Mouse (Mus musculus): ENCODE data around the gene Med12l. TPM values are rescaled to one million over a fixed set of nuclear protein-coding genes. Genes with fewer than 3 reads are reported as not detected.

Med12l gene
- polyA plus RNA-seq, 1 experiment from 2014 or later: 1.0 TPM

Other genes with a start within 250 kb of the Med12l start
- not detected in 2 replicates for gene Mindy4b-ps, start 183.5 kb upstream of the Med12l start, polyA plus RNA-seq (2016; fragmentation: Nextera tagmentation; extraction: Ambion mirVana)
- gene Clrn1, start 120.5 kb upstream of the Med12l start, polyA plus RNA-seq (2016; fragmentation: Nextera tagmentation; extraction: Ambion mirVana): 0.10 TPM in 1 of 2 replicates, not detected in the other
- 0.38 and 0.53 TPM in 2 replicates for gene Gpr171, start 96.0 kb downstream of the Med12l start, polyA plus RNA-seq (2016; fragmentation: Nextera tagmentation; extraction: Ambion mirVana)
- 0.70 and 0.89 TPM in 2 replicates for gene P2ry14, start 147.8 kb downstream of the Med12l start, polyA plus RNA-seq (2016; fragmentation: Nextera tagmentation; extraction: Ambion mirVana)
- gene Gpr87, start 189.3 kb downstream of the Med12l start, polyA plus RNA-seq (2016; fragmentation: Nextera tagmentation; extraction: Ambion mirVana): 0.33 and 0.84 TPM in 2 replicates
- gene P2ry13, start 205.1 kb downstream of the Med12l start, polyA plus RNA-seq (2016; fragmentation: Nextera tagmentation; extraction: Ambion mirVana): 0.25 and 0.30 TPM in 2 replicates

All from limb, embryonic 10.5 days (tissue).